Mouse (Mus musculus): ENCODE measurements around the gene Itpr3.

DNA sequence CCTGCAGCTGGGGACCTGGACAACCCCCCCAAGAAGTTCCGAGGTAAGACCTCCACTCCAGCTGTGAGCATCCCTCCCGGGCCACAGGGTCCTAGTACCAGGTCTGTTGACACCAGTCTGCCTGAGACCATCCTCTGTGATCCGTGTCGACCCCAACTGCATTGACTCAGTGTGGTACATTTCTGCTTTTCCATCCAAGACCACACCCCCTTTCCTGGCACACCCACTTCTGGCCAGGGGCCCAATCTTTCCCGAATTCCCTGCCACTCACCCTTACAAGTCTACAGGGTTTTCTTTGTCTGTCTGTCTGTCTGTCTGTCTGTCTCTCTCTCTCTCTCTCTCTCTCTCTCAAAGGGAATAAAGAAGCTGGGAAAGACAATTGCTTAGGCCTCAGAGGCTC lies 16.0 kb downstream of the Itpr3 start:
- TF ChIP-seq CTCF (IDR thresholded peaks at IDR 0.05; ENCODE audit: low read depth, low read length) (no peak), POLR2A (IDR thresholded peaks at IDR 0.05; ENCODE audit: insufficient read depth, low read length) (no peak)

Data from ES-Bruce4 (cell line).